Mouse (Mus musculus) ES-E14 (cell line): ENCODE data around the gene Acsl4. TPM values are rescaled to one million over a fixed set of nuclear protein-coding genes. Genes with fewer than 3 reads are reported as not detected.

Experiments
- DNase-seq: peaks from one replicate; pipeline ENCODE4 v3.0.0-alpha.2; 2013; ENCODE audit warnings: low read depth, low spot score
- H3K27ac ChIP-seq: 2 replicates; pipeline ENCODE4 v1.5.1; 2012; ENCODE audit warnings: low read depth, mild to moderate bottlenecking, low read length, moderate library complexity, mixed read lengths; ENCODE audit not compliant: poor library complexity, insufficient read depth, severe bottlenecking
- H3K36me3 ChIP-seq: 2 replicates; pipeline ENCODE4 v1.6.1; 2012; ENCODE audit warnings: mild to moderate bottlenecking, low read length, moderate library complexity, mixed read lengths; ENCODE audit not compliant: control insufficient read depth, poor library complexity, insufficient read depth, severe bottlenecking
- H3K4me1 ChIP-seq, 2 experiments: fragments of 150-350 bp in 1 of 2; sonication (generic) in 1 of 2; 2 replicates each; pipeline ENCODE4 v1.6.1; 2012; ENCODE audit warnings: low read length in 2 of 2, mild to moderate bottlenecking in 1 of 2, mixed read lengths in 1 of 2; ENCODE audit not compliant: control insufficient read depth in 2 of 2, insufficient read depth in 2 of 2, poor library complexity in 1 of 2
- H3K4me3 ChIP-seq, 2 experiments: fragments of 150-350 bp in 1 of 2; sonication (generic) in 1 of 2; 2 replicates each; pipeline ENCODE4 v1.5.1; 2012; ENCODE audit warnings: low read length in 2 of 2, low read depth in 1 of 2, mild to moderate bottlenecking in 1 of 2, mixed read lengths in 1 of 2; ENCODE audit not compliant: insufficient read depth in 1 of 2, poor library complexity in 1 of 2, severe bottlenecking in 1 of 2
- H3K9ac ChIP-seq: 2 replicates; pipeline ENCODE4 v1.6.1; 2012; ENCODE audit warnings: low read depth, mild to moderate bottlenecking, low read length, mixed read lengths; ENCODE audit not compliant: poor library complexity, insufficient read depth, severe bottlenecking
- H3K9me3 ChIP-seq: fragments of 150-350 bp; sonication (generic); 2 replicates; pipeline ENCODE4 v1.6.1; 2012; ENCODE audit warnings: low read depth, mild to moderate bottlenecking, low read length; ENCODE audit not compliant: control insufficient read depth, insufficient read depth
- CHD2 ChIP-seq: IDR thresholded peaks from 2 replicates; pipeline ENCODE4 v1.6.1; 2014; ENCODE audit warnings: mild to moderate bottlenecking, low read depth, low read length, inconsistent platforms
- HCFC1 ChIP-seq: IDR thresholded peaks from 2 replicates; pipeline ENCODE4 v1.6.1; 2012; ENCODE audit warnings: low read length, inconsistent platforms, borderline replicate concordance; ENCODE audit not compliant: insufficient read depth
- MAFK ChIP-seq: IDR thresholded peaks from 2 replicates; pipeline ENCODE4 v1.6.1; 2014; ENCODE audit warnings: mild to moderate bottlenecking, low read depth, low read length, inconsistent platforms; ENCODE audit not compliant: insufficient read depth
- ZC3H11A ChIP-seq: IDR thresholded peaks from 2 replicates; pipeline ENCODE4 v1.6.1; 2012; ENCODE audit warnings: low read depth, mild to moderate bottlenecking, inconsistent platforms, low read length, borderline replicate concordance
- ZNF384 ChIP-seq: IDR thresholded peaks from 2 replicates; pipeline ENCODE4 v1.6.1; 2012; ENCODE audit warnings: low read depth, low read length, inconsistent platforms
- in situ Hi-C, 2 experiments: fragments of 600-800 bp; cut with MboI; formaldehyde crosslinking; loops; one replicate each; pipeline ENCODE4 v1.15.1; 2025; ENCODE audit warnings: low sequenced_read_pairs in 2 of 2, inconsistent platforms in 1 of 2; ENCODE audit not compliant: unreplicated experiment in 2 of 2
- total RNA-seq: library from RNA; depleted of rRNA; stranded (reverse); fragments of 300-350 nt; gene quantifications from 2 replicates; pipeline ENCODE4 v1.2.3, GENCODE M21; 2012

Gene Acsl4
- total RNA-seq, 1 experiment, result 28.5 TPM

GRCm38 (mm10) chrX:142375519-142375918 lies 14.8 kb downstream of the Acsl4 start:
- Histone ChIP-seq H3K9me3 (no peaks in the 10 kb centered on the region), H3K27ac (no peak overlapping the region), H3K9ac (no peak overlapping the region), H3K4me3 (no peak overlapping the region), H3K36me3 (no peaks in the 10 kb centered on the region), H3K4me1 (no peaks in the 10 kb centered on the region)
- TF ChIP-seq ZC3H11A (no peak), MAFK (no peak)
- no peak for DNase-seq
- in situ Hi-C loops, result loop anchor here (5.0 to 10.0 kb wide), 2 partner anchors 157 to 159 kb away; no protein-coding TSS in a partner anchor

- no peaks in the 10 kb centered on the region for H3K9me3 ChIP-seq
- no peak for DNase-seq
- no peak overlapping the region for H3K4me3 ChIP-seq
- no peaks in the 10 kb centered on the region for H3K36me3 ChIP-seq
- TF ChIP-seq CHD2, result no peak
- no peak for TF ChIP-seq MAFK
- TF ChIP-seq ZNF384, result no peak
- TF ChIP-seq ZC3H11A, result no peak
- TF ChIP-seq HCFC1, result no peak
- no peak overlapping the region for H3K9ac ChIP-seq
- no peak overlapping the region for H3K27ac ChIP-seq
- in situ Hi-C loops, result loop anchor here in 1 of 2 experiments (10.0 kb wide), 1 partner anchor 162 kb away; no protein-coding TSS in a partner anchor
- no peaks in the 10 kb centered on the region for H3K4me1 ChIP-seq
These were observed 17.9 kb downstream of the Acsl4 start for GRCm38 (mm10) chrX:142372393-142372792.

- in situ Hi-C loops, result loop anchor here in 1 of 2 experiments (10.0 kb wide), 1 partner anchor 165 kb away; no protein-coding TSS in a partner anchor
- Histone ChIP-seq H3K4me3 (no peak overlapping the region), H3K9ac (no peak overlapping the region), H3K27ac (no peak overlapping the region), H3K36me3 (no peaks in the 10 kb centered on the region), H3K4me1 (no peaks in the 10 kb centered on the region), H3K9me3 (no peaks in the 10 kb centered on the region)
- no peak for DNase-seq
- TF ChIP-seq ZNF384 (no peak), MAFK (no peak), CHD2 (no peak), ZC3H11A (no peak), HCFC1 (no peak)
These were observed 20.4 kb downstream of the Acsl4 start for GRCm38 (mm10) chrX:142369935-142370334.

- H3K9me3 ChIP-seq, result no peaks in the 10 kb centered on the region
- no peak overlapping the region for H3K9ac ChIP-seq
- H3K27ac ChIP-seq, result no peak overlapping the region
- H3K36me3 ChIP-seq, result no peaks in the 10 kb centered on the region
- no peaks in the 10 kb centered on the region for H3K4me1 ChIP-seq
- TF ChIP-seq MAFK, result no peak
- TF ChIP-seq ZC3H11A, result no peak
- no peak for TF ChIP-seq HCFC1
- TF ChIP-seq CHD2, result no peak
- no peak for TF ChIP-seq ZNF384
- H3K4me3 ChIP-seq, result no peak overlapping the region
- no peak for DNase-seq
- in situ Hi-C loops, result no loop called here
These were observed 26.5 kb downstream of the Acsl4 start for GRCm38 (mm10) chrX:142363882-142364281.

GRCm38 (mm10) chrX:142359031-142359430 lies 31.3 kb downstream of the Acsl4 start:
- in situ Hi-C loops, result no loop called here
- Histone ChIP-seq H3K27ac (no peak overlapping the region), H3K4me3 (no peak overlapping the region), H3K9ac (no peak overlapping the region), H3K4me1 (no peaks in the 10 kb centered on the region), H3K36me3 (no peaks in the 10 kb centered on the region), H3K9me3 (no peaks in the 10 kb centered on the region)
- DNase-seq, result no peak
- TF ChIP-seq ZNF384, result no peak
- TF ChIP-seq ZC3H11A, result no peak
- no peak for TF ChIP-seq HCFC1
- TF ChIP-seq CHD2, result no peak
- TF ChIP-seq MAFK, result no peak
